Mouse (Mus musculus) spleen, postnatal 36 days (tissue): ENCODE measurements around the gene Rrn3.
"Not testable (repeated sequence)": the region's sequence is repeated elsewhere in the genome, so short reads cannot be mapped to it uniquely, and the experiment has no call there.

Source experiments
- DNase-seq, 2 experiments: peaks; one replicate each; pipeline ENCODE4 v3.0.0; 2022; ENCODE audit warnings: low spot score in 2 of 2, mixed read lengths in 1 of 2

The Rrn3 gene

GRCm38 (mm10) chr16:13785932-13786331 lies 5.4 kb downstream of the Rrn3 start:
- DNase-seq, result no peak

GRCm38 (mm10) chr16:13793441-13793840 lies 12.9 kb downstream of the Rrn3 start:
- DNase-seq, result not testable (repeated sequence)

- peak; percentile 17 to 37 for DNase-seq
Observed at GRCm38 (mm10) chr16:13796746-13797175, 16.3 kb downstream of the Rrn3 start.

GRCm38 (mm10) chr16:13801231-13801630 lies 20.7 kb downstream of the Rrn3 start:
- DNase-seq, result no peak

- DNase-seq, result no peak
Observed at GRCm38 (mm10) chr16:13804666-13805065, 24.2 kb downstream of the Rrn3 start.

- DNase-seq, result no peak
Observed at GRCm38 (mm10) chr16:13807616-13808015, 27.1 kb downstream of the Rrn3 start.

GRCm38 (mm10) chr16:13808410-13808809 lies 27.9 kb downstream of the Rrn3 start:
- DNase-seq, result no peak

- DNase-seq, result no peak
Observed at GRCm38 (mm10) chr16:13812152-13812551, 31.6 kb downstream of the Rrn3 start.

GRCm38 (mm10) chr16:13813200-13813599 lies 32.7 kb downstream of the Rrn3 start:
- DNase-seq, result no peak

GRCm38 (mm10) chr16:13818560-13819393 lies 38.3 kb downstream of the Rrn3 start, which contains the start of gene Ntan1:
Gene Ntan1, plus strand, starts transcription at chr16:13818845.
- DNase-seq, result peak; percentile 95 to 96

- DNase-seq, result no peak
Observed at GRCm38 (mm10) chr16:13819394-13819743, 38.9 kb downstream of the Rrn3 start.

- DNase-seq, result no peak
Observed at GRCm38 (mm10) chr16:13819806-13820500, 39.4 kb downstream of the Rrn3 start.

- no peak for DNase-seq
Observed at GRCm38 (mm10) chr16:13820771-13821170, 40.3 kb downstream of the Rrn3 start.

- no peak for DNase-seq
Observed at GRCm38 (mm10) chr16:13825781-13826490, 45.4 kb downstream of the Rrn3 start.

- DNase-seq, result no peak
Observed at GRCm38 (mm10) chr16:13826511-13826910, 46.0 kb downstream of the Rrn3 start.

- no peak for DNase-seq
Observed at GRCm38 (mm10) chr16:13830444-13830843, 49.9 kb downstream of the Rrn3 start.

- no peak for DNase-seq
Observed at GRCm38 (mm10) chr16:13831606-13832005, 51.1 kb downstream of the Rrn3 start.

GRCm38 (mm10) chr16:13834382-13834781 lies 53.9 kb downstream of the Rrn3 start:
- DNase-seq, result no peak

GRCm38 (mm10) chr16:13840056-13840455 lies 59.5 kb downstream of the Rrn3 start:
- DNase-seq, result no peak

GRCm38 (mm10) chr16:13840956-13841355 lies 60.4 kb downstream of the Rrn3 start:
- DNase-seq, result no peak

- no peak for DNase-seq
Observed at GRCm38 (mm10) chr16:13845031-13845430, 64.5 kb downstream of the Rrn3 start.

GRCm38 (mm10) chr16:13846675-13847074 lies 66.2 kb downstream of the Rrn3 start:
- no peak for DNase-seq
